Mouse (Mus musculus): ENCODE data around the gene Itpripl2. TPM values are rescaled to one million over a fixed set of nuclear protein-coding genes. Genes with fewer than 3 reads are reported as not detected.

The Itpripl2 gene
- total RNA-seq (2021) (10 to 100 TPM; 19.0 to 23.3 TPM), polyA plus RNA-seq (2012; rRNA removed) (7.9 and 12.1 TPM in 2 replicates)
- long read RNA-seq, full-length matches to known transcripts: 4 of 4 reads
- long read RNA-seq, partial matches to known transcripts: 0 of 4 reads
- long read RNA-seq, other reads (novel, unspliced or antisense): 0 of 4 reads

DNA sequence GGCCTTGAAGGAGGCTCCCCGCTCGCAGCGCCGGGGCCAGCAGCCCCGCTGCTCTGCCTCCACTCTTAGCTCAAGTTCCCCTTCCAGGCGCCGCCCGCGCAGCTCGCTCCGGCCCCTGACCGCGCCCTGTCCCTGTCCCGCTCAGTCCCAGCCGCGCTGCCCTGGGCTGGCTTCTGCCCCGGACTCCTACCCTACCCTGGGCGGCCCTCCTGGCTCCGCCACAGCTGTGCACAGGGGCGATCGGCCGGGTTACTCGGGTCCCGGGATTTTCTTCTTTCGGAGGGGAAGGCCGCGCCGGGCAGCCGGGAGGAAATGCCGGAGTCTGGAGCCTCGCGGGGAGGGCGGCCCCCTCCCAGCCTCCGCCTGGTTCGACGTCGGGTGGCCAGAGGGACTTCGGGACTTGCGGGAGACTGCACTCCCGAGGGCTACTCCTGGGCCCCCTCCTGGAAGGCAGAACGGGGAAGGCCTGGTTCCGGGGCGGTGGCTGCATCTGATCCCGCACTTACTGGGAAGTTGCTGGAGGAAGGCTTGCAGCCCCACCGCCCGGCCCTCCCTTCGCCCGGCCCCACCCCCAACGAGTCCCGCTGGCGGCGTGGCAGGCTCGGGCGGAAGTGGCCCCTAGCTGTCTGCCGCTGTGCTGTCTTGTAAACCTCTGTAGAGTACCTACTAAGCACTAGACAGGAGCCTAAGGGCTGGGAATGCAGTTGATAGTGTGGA, at the start of gene Itpripl2:
TSS of gene Itpripl2 (minus strand) at position 545 of the 717 bp plus-strand sequence.
- TF ChIP-seq CTCF (IDR thresholded peaks at IDR 0.05) (peak; percentile 44), POLR2A (IDR thresholded peaks at IDR 0.05; ENCODE audit: insufficient read depth, low read depth, low read length) (peak; percentile 76), EP300 (IDR thresholded peaks at IDR 0.05; ENCODE audit: insufficient read depth, low read depth, low read length) (0 out of 2 replicates have a peak, but pooled peaks have one; percentile 57)
- Histone ChIP-seq H3K9ac (ENCODE audit: low read depth, low read length) (peak within 1 kb of the TSS; percentile 99), H3K36me3 (ENCODE audit: control insufficient read depth, insufficient read depth, low read length) (peaks cover 18% of the 10 kb centered on the region), H3K4me3 (peak within 1 kb of the TSS; percentile 88), H3K4me1 (ENCODE audit: control insufficient read depth, insufficient read depth, low read length) (peaks cover 11% of the 10 kb centered on the region), H3K79me2 (replicated peaks; ENCODE audit: control insufficient read depth, insufficient read depth, low read length) (peaks cover 2% of the 10 kb centered on the region; the same call in 1 of the 2 replicates), H3K27ac (peak within 1 kb of the TSS; percentile 99), H3K27me3 (ENCODE audit: control insufficient read depth, insufficient read depth, low read length) (no peaks in the 10 kb centered on the region)
- under 1% methylated on average over 55 of the region's 55 CpGs for WGBS
- peak; percentile 91 to 92 for DNase-seq
- intact Hi-C loops (cut with DNase I): loop anchor here (1.0 to 2.0 kb wide), 4 partner anchors 23 to 43 kb away; partner anchors contain the start of genes Coq7 and Syt17

DNA sequence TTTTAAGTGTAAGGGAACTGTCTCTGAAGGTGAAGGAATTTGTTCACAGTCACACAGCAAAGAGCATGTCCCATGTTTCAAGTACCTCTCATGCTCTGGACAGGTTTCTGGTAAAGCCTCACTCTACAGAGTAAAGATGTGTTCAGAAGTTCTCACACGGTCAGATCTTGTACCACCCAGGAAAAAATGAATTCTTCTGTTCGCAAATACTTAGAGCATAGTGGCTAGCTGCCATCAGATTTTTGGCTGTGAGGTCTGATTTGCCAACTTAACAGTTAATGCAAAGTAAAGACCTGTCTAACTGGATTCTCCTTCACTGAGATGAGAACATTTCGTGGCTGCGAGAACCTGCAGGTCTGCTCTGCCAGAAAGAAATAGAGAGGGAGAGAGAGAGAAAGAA, 43.3 kb upstream of the Itpripl2 start:
- H3K4me1 ChIP-seq (ENCODE audit: control insufficient read depth, insufficient read depth, low read length): peaks cover 2% of the 10 kb centered on the region; the same call in 1 of the 2 replicates
- intact Hi-C loops (cut with DNase I): loop anchor here (10.0 kb wide), 1 partner anchor 420 kb away; the partner anchor contains the start of gene Rps15a
- TF ChIP-seq EP300 (IDR thresholded peaks at IDR 0.05; ENCODE audit: insufficient read depth, low read depth, low read length) (no peak), CTCF (IDR thresholded peaks at IDR 0.05) (no peak), POLR2A (IDR thresholded peaks at IDR 0.05; ENCODE audit: insufficient read depth, low read depth, low read length) (no peak)
- H3K79me2 ChIP-seq (replicated peaks; ENCODE audit: control insufficient read depth, insufficient read depth, low read length): no peaks in the 10 kb centered on the region
- H3K27ac ChIP-seq: no peak overlapping the region
- WGBS: 70% methylated on average over 4 of the region's 4 CpGs
- no peaks in the 10 kb centered on the region for H3K27me3 ChIP-seq (ENCODE audit: control insufficient read depth, insufficient read depth, low read length)
- DNase-seq: no peak
- H3K9ac ChIP-seq (ENCODE audit: low read depth, low read length): no peak overlapping the region
- H3K36me3 ChIP-seq (ENCODE audit: control insufficient read depth, insufficient read depth, low read length): no peaks in the 10 kb centered on the region; the same call in 1 of the 2 replicates
- no peak overlapping the region for H3K4me3 ChIP-seq

DNA sequence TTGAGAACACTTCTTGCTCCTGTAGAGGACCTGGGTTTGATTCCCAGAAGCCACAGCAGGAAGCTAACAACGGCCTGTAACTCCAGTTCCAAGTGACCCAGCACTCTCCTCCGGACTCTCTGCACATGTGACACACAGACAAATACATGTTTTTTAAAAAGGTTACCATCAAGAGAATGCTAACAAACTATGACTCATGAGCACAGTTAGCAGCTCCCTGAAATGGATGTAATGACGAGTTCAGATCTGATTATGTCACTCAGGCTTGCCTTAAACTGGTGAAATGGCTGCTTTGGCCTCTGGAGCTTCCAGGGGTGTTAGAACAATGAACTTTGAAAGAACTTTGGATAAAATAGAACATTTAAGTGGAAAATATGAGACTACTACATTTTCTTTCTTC, 42.6 kb upstream of the Itpripl2 start:
- intact Hi-C loops (cut with DNase I): loop anchor here (5.0 to 10.0 kb wide), 2 partner anchors 58 to 420 kb away; partner anchors contain the start of gene Rps15a
- Histone ChIP-seq H3K27ac (no peak overlapping the region), H3K4me3 (no peak overlapping the region), H3K79me2 (replicated peaks; ENCODE audit: control insufficient read depth, insufficient read depth, low read length) (no peaks in the 10 kb centered on the region), H3K36me3 (ENCODE audit: control insufficient read depth, insufficient read depth, low read length) (no peaks in the 10 kb centered on the region; the same call in 1 of the 2 replicates), H3K4me1 (ENCODE audit: control insufficient read depth, insufficient read depth, low read length) (peaks cover 2% of the 10 kb centered on the region; the same call in 1 of the 2 replicates), H3K27me3 (ENCODE audit: control insufficient read depth, insufficient read depth, low read length) (no peaks in the 10 kb centered on the region), H3K9ac (ENCODE audit: low read depth, low read length) (no peak overlapping the region)
- DNase-seq: no peak
- TF ChIP-seq CTCF (IDR thresholded peaks at IDR 0.05): no peak
- TF ChIP-seq POLR2A (IDR thresholded peaks at IDR 0.05; ENCODE audit: insufficient read depth, low read depth, low read length): no peak
- no peak for TF ChIP-seq EP300 (IDR thresholded peaks at IDR 0.05; ENCODE audit: insufficient read depth, low read depth, low read length)
- WGBS: 69% methylated on average over 3 of the region's 3 CpGs

DNA sequence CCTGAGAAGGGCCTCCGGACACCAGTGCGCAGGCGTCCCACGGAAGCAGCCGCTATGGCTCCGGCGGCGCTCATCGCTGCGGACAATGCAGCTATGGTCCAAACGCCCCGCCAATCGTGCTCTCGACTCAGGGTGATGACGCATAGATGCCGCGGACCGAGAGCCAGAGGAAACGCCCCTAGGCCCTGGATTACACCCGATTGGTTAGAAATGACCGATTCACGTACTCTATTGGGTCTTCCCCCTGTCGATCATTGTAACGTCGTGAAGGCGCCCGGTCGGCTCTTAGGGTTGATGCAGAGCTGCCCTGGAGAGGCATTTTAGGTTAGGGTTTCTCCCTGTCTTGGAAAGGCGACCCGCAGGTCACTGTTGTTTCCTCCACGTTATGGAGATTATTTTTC, 41.4 kb upstream of the Itpripl2 start, which contains the start of gene Coq7:
TSS of gene Coq7 (minus strand) at position 179 of the 401 bp plus-strand sequence.
- Histone ChIP-seq H3K4me1 (ENCODE audit: control insufficient read depth, insufficient read depth, low read length) (peaks cover 2% of the 10 kb centered on the region; the same call in 1 of the 2 replicates), H3K27ac (peak within 1 kb of the TSS; percentile 100), H3K36me3 (ENCODE audit: control insufficient read depth, insufficient read depth, low read length) (no peaks in the 10 kb centered on the region; the same call in 1 of the 2 replicates), H3K79me2 (replicated peaks; ENCODE audit: control insufficient read depth, insufficient read depth, low read length) (no peaks in the 10 kb centered on the region), H3K9ac (ENCODE audit: low read depth, low read length) (peak within 1 kb of the TSS; percentile 94), H3K27me3 (ENCODE audit: control insufficient read depth, insufficient read depth, low read length) (no peaks in the 10 kb centered on the region), H3K4me3 (peak within 1 kb of the TSS; percentile 91)
- intact Hi-C loops (cut with DNase I): loop anchor here (1.0 to 10.0 kb wide), 3 partner anchors 42 to 418 kb away; partner anchors contain the start of genes Itpripl2 and Rps15a
- TF ChIP-seq POLR2A (IDR thresholded peaks at IDR 0.05; ENCODE audit: insufficient read depth, low read depth, low read length) (peak; percentile 91), CTCF (IDR thresholded peaks at IDR 0.05) (no peak)
- DNase-seq: peak in 1 of 2 experiments; percentile 95
- under 1% methylated on average over 31 of the region's 31 CpGs for WGBS

DNA sequence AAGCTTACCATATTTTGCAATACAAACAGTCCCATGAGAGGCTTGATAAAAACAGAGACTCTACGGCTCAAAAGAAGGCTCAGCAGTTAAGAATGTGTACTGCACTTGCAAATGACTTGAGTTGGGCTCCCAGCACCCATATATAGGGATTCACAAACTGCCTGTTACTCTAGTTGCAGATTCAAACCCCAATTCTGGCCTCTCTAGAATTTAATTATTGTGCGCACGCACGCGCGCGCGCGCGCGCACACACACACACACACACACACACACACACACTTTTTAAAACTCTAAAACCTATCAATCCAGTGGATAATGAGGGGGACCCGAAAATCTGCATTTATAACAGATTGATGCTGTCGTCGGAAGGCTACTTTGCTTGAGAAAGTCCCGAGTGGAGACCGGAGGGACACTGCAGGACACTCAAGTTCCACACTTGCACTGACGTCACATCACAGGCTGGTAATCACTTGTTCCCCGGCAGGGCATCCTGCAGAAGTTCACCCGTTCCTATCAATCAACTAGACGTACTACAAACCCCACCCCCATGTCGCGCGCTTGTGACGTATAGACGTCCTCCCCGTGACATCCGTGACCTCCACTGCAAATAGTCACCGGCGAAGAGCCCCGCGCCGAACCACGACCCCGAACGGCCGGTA, 40.9 kb upstream of the Itpripl2 start:
- Histone ChIP-seq H3K4me1 (ENCODE audit: control insufficient read depth, insufficient read depth, low read length) (peaks cover 2% of the 10 kb centered on the region; the same call in 1 of the 2 replicates), H3K9ac (ENCODE audit: low read depth, low read length) (peak overlapping the region; percentile 94), H3K27me3 (ENCODE audit: control insufficient read depth, insufficient read depth, low read length) (no peaks in the 10 kb centered on the region), H3K79me2 (replicated peaks; ENCODE audit: control insufficient read depth, insufficient read depth, low read length) (no peaks in the 10 kb centered on the region), H3K4me3 (peak overlapping the region; percentile 91), H3K36me3 (ENCODE audit: control insufficient read depth, insufficient read depth, low read length) (no peaks in the 10 kb centered on the region; the same call in 1 of the 2 replicates), H3K27ac (peak overlapping the region; percentile 100)
- under 1% methylated on average over 36 of the region's 36 CpGs for WGBS
- DNase-seq: peak; percentile 96 to 97
- no peak for TF ChIP-seq CTCF (IDR thresholded peaks at IDR 0.05)
- TF ChIP-seq EP300 (IDR thresholded peaks at IDR 0.05; ENCODE audit: insufficient read depth, low read depth, low read length): peak; percentile 63
- peak; percentile 83 for TF ChIP-seq POLR2A (IDR thresholded peaks at IDR 0.05; ENCODE audit: insufficient read depth, low read depth, low read length)
- intact Hi-C loops (cut with DNase I): loop anchor here (1.0 to 10.0 kb wide), 3 partner anchors 41 to 418 kb away; partner anchors contain the start of genes Itpripl2 and Rps15a
